Mouse (Mus musculus) liver, postnatal 0 days (tissue): ENCODE measurements around the gene Sphk2. TPM values are rescaled to one million over a fixed set of nuclear protein-coding genes. Genes with fewer than 3 reads are reported as not detected.
A peak's percentile ranks its signal among the peaks of the same experiment; 100 is the strongest.

Experiments used
- ATAC-seq: fragments of 200-750 bp; cut with Nextera tagmentation; 2 replicates; pipeline ENCODE4 v1.8.0; 2017; ENCODE audit warnings: mild to moderate bottlenecking, moderate library complexity
- DNase-seq: peaks from one replicate; pipeline ENCODE4 v3.0.0-alpha.2; 2016
- H3K27ac ChIP-seq: fragments of 300-500 bp; sonication (generic); 2 replicates; pipeline ENCODE4 v1.5.1; 2014; ENCODE audit warnings: antibody characterized with exemption, moderate library complexity, mild to moderate bottlenecking, low read depth
- H3K27me3 ChIP-seq: fragments of 300-500 bp; sonication (generic); 2 replicates; pipeline ENCODE4 v1.6.1; 2014; ENCODE audit warnings: low read length, control low read depth, mixed read lengths; ENCODE audit not compliant: insufficient read depth
- H3K36me3 ChIP-seq: fragments of 300-500 bp; sonication (generic); replicated peaks from 2 replicates; pipeline ENCODE4 v1.6.1; 2014; ENCODE audit warnings: mild to moderate bottlenecking, control low read depth, low read length, moderate library complexity, mixed read lengths; ENCODE audit not compliant: insufficient read depth
- H3K4me1 ChIP-seq: fragments of 300-500 bp; sonication (generic); 2 replicates; pipeline ENCODE4 v1.6.1; 2014; ENCODE audit warnings: antibody characterized with exemption, mild to moderate bottlenecking, control low read depth; ENCODE audit not compliant: insufficient read depth
- H3K4me2 ChIP-seq: fragments of 300-500 bp; sonication (generic); 2 replicates; pipeline ENCODE4 v1.6.1; 2014; ENCODE audit warnings: low read depth, mild to moderate bottlenecking, low read length, moderate library complexity, mixed read lengths
- H3K4me3 ChIP-seq: fragments of 300-500 bp; sonication (generic); 2 replicates; pipeline ENCODE4 v1.5.1; 2014; ENCODE audit warnings: low read depth, low read length
- H3K9ac ChIP-seq: fragments of 300-500 bp; sonication (generic); replicated peaks from 2 replicates; pipeline ENCODE4 v1.6.1; 2014; ENCODE audit warnings: mild to moderate bottlenecking, moderate library complexity
- H3K9me3 ChIP-seq: fragments of 300-500 bp; sonication (generic); 2 replicates; pipeline ENCODE4 v1.6.1; 2016; ENCODE audit warnings: mild to moderate bottlenecking, control low read depth, low read length, mixed read lengths
- CTCF ChIP-seq: sonication (generic); IDR thresholded peaks from 2 replicates; pipeline ENCODE4 v1.5.1; 2016; ENCODE audit warnings: antibody characterized with exemption, low read depth
- EP300 ChIP-seq: IDR thresholded peaks from 2 replicates; pipeline ENCODE4 v1.6.1; 2016; ENCODE audit warnings: antibody characterized with exemption, low read depth, mild to moderate bottlenecking
- WGBS: fragments of 180-500 bp; shearing (Covaris S2); extraction: QIAGEN DNeasy Blood & Tissue Kit; methylation state at CpG from one replicate; pipeline ENCODE4 v1.1.7; 2014; ENCODE audit not compliant: insufficient replicate concordance; 5-methylcytosine and 5-hydroxymethylcytosine counted together
- polyA plus RNA-seq: library from polyadenylated mRNA; unstranded; fragments of >200 nt; fragmentation: Nextera tagmentation; extraction: Ambion mirVana; gene quantifications from 2 replicates; pipeline ENCODE4 v1.2.1, GENCODE M21; 2015

Sphk2 gene
- polyA plus RNA-seq, 1 experiment from 2014 or later, result 15.5 TPM

DNA sequence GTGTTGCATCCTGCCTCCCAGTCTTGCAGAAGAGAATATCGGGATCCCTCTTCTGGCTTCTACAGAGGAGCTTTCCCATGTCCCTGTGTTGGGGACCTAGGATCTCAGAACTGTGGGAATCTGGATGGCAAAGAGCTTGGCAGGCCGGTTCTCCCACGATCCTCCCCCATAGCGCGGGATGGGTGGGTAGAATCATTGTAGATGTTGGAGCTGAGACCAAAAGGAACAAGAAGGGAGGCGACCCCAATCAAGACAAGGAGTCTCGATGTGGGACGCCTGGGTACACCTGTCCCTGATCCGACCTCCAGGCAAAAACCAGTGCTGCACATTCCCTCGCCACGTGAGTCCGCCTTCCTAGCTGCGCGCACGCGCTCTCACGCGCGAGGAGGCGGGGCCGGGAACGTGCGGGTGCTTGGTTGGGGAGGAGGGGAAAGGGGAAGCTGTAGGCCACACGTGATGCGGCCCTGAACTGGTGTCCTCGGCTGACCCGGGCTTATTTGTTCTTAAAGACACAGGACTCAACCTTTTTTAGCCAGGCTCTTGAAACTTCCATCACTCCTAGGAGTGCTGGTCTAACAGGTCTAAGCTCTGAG lies 10.3 kb downstream of the Sphk2 start:
- no peaks in the 10 kb centered on the region for H3K9me3 ChIP-seq
- peak overlapping the region; percentile 99 for H3K4me2 ChIP-seq
- 0% methylated on average over 27 of the region's 27 CpGs for WGBS
- peak overlapping the region; percentile 77 for H3K9ac ChIP-seq
- H3K27ac ChIP-seq, result peak overlapping the region; percentile 85
- no peaks in the 10 kb centered on the region for H3K27me3 ChIP-seq
- peaks cover 52% of the 10 kb centered on the region for H3K4me1 ChIP-seq
- peak overlapping the region; percentile 66 for H3K4me3 ChIP-seq
- ATAC-seq (peak; percentile 48), DNase-seq (peak; percentile 93)
- TF ChIP-seq EP300, result peak; percentile 59; the same call in 1 of the 2 replicates
- TF ChIP-seq CTCF, result no peak
- peaks cover 25% of the 10 kb centered on the region for H3K36me3 ChIP-seq

DNA sequence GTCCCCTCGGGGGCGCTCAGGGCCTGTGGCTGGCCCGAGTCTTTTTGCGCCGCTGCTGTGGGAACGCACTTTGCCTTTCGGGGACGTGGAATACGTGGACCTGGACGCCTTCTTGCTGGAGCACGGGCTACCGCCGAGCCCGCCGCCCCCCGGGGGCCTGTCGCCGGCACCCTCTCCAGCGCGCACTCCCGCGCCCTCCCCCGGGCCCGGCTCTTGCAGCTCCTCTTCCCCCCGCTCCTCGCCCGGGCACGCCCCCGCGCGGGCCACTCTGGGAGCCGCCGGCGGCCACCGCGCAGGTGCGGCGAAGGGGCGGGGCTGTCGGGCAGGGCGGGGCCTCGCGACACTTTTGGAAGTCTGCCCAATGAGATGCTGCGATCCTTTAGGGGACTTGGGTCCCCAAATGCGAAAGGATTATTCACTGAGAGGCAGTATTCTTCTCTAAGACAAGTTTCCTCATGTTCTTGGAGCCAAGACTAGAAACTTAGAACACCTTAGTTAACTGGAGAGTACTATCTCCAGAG lies 11.0 kb downstream of the Sphk2 start:
- no peak for TF ChIP-seq EP300
- 0 out of 2 replicates have a peak, but pooled peaks have one; percentile 16 for TF ChIP-seq CTCF
- Histone ChIP-seq H3K36me3 (peaks cover 19% of the 10 kb centered on the region), H3K4me3 (peak overlapping the region; percentile 66), H3K4me2 (peak overlapping the region; percentile 99), H3K9ac (peak overlapping the region; percentile 77), H3K27ac (peak overlapping the region; percentile 85), H3K9me3 (no peaks in the 10 kb centered on the region), H3K27me3 (no peaks in the 10 kb centered on the region), H3K4me1 (peaks cover 50% of the 10 kb centered on the region)
- WGBS, result 1% methylated on average over 40 of the region's 45 CpGs
- DNase-seq (peak; percentile 90), ATAC-seq (peak; percentile 20)

DNA sequence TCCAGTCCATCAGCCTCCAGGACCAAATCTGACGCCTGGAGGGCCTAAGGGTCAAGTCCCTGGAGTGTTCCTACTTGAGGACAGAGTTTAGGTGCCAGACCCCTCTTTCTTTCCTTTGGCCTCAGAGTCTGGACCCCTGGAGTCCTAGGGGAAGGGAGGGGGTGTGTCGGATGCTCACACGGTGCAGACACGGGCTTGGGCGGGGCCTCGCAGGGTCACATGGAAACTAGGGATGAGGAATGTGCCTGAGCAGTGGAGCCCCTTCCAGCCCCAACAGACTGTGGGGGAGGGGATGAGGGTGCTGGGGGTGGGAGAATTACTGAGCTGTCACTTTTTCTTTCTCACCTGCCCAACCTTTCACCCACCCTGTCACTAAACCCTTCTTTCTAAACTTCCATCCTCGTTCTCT lies 11.9 kb downstream of the Sphk2 start:
- Histone ChIP-seq H3K27ac (peak overlapping the region; percentile 77), H3K36me3 (peaks cover 10% of the 10 kb centered on the region), H3K4me2 (peak overlapping the region; percentile 99), H3K4me1 (peaks cover 50% of the 10 kb centered on the region), H3K9ac (peak overlapping the region; percentile 77), H3K27me3 (peaks cover 4% of the 10 kb centered on the region; the same call in 1 of the 2 replicates), H3K9me3 (no peaks in the 10 kb centered on the region), H3K4me3 (peak overlapping the region; percentile 66)
- TF ChIP-seq CTCF, result no peak
- no peak for TF ChIP-seq EP300
- DNase-seq (peak; percentile 57), ATAC-seq (no peak)
- 2% methylated on average over 7 of the region's 7 CpGs for WGBS

DNA sequence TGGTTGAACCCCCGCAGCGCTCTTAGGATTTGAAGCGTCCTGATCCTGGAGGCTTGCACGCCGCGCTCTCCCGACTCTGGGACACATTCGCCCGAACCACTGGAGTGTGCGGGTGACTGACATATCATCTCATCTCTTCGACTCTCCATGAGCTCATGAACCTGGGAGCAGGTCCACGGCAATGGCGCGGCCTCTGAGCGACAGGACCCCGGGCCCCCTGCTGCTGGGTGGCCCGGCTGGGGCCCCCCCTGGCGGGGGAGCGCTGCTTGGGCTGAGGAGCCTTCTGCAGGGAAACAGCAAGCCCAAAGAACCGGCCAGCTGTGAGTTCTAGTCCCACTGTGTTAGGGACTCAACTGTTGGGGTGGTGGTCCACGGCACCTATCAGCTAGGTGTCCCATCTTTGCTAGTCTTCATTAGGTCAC lies 12.3 kb downstream of the Sphk2 start:
- no peak for ATAC-seq
- no peak for DNase-seq
- peaks cover 53% of the 10 kb centered on the region for H3K4me1 ChIP-seq
- peaks cover 5% of the 10 kb centered on the region; the same call in 1 of the 2 replicates for H3K36me3 ChIP-seq
- peak overlapping the region; percentile 66 for H3K4me3 ChIP-seq
- peak overlapping the region; percentile 41 for H3K9ac ChIP-seq
- H3K9me3 ChIP-seq, result no peaks in the 10 kb centered on the region
- WGBS, result under 1% methylated on average over 21 of the region's 21 CpGs
- TF ChIP-seq CTCF (peak; percentile 5; the same call in 1 of the 2 replicates), EP300 (no peak)
- peak overlapping the region; percentile 77 for H3K27ac ChIP-seq
- H3K4me2 ChIP-seq, result peak overlapping the region; percentile 99
- H3K27me3 ChIP-seq, result peaks cover 8% of the 10 kb centered on the region

DNA sequence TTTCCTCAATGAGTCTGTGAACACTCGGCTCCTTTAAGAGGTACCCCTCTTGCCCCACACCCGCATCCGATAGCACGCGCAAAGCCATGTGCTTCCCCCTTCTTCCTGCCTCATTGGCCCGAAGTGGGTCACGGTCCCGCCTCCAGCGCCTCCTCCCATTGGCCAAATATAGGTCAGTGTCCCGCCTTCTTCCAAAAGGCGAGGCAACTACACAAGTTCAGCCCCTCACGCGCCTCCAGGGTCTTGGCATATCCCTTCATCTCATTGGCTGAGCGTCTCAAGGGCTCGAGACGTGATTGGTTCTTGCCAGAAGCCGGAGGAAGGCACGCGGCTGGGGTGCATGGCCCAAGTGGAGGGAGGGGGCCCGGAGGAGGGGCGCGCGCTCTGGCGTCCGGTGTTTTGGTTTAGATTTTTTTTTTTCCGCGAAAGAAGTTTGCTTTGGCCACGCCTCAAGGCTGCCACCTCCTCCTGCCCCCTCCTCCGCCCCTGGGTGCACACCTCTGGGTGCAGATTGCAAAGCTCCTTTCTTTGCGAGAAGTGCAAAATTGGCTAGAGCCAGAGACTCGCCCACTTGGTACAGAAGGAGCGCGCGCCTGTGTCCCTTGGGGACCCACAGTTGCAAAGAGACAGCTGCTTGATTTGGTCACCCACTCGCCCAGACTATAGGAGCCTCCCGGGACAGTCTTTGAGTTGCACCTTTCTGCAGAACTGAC lies 12.9 kb downstream of the Sphk2 start, which contains the start of gene Dbp:
Dbp (plus strand) TSS at position 359 of the 713 bp plus-strand sequence.
- peaks cover 14% of the 10 kb centered on the region for H3K27me3 ChIP-seq

DNA sequence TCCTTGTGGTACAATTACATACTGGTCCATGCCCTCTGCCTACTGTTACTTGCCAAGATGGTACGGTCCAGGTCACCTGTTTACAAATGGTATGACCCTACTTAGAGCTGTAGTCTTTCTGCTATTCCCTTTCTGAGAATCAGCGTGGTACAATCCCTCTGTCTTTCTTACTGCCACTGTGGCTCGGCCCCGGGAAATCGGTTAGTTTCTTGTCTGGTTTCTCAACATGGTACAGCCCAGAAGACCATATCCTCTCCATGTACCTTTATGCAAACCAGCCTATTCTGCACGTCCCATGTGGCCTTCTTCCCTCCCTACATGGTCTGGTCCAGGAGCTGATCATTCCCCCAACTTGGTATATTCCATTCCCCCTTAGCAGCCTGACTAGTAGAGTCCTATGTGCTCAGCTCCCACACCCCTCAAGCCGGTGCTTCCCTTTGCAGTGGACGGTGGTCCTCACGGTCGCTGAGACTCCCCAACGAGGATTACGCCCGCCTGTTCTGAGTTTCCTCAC lies 13.7 kb downstream of the Sphk2 start:
- Histone ChIP-seq H3K9ac (0 out of 2 replicates have a peak overlapping the region, but pooled peaks have one; percentile 50), H3K9me3 (no peaks in the 10 kb centered on the region), H3K27me3 (peaks cover 22% of the 10 kb centered on the region), H3K36me3 (no peaks in the 10 kb centered on the region), H3K27ac (peak overlapping the region; percentile 77), H3K4me2 (peak overlapping the region; percentile 99), H3K4me3 (peak overlapping the region; percentile 32), H3K4me1 (peaks cover 60% of the 10 kb centered on the region)
- TF ChIP-seq EP300 (no peak), CTCF (no peak)
- peak; percentile 61 for DNase-seq
- peak; percentile 71 for ATAC-seq
- WGBS, result 1% methylated on average over 13 of the region's 13 CpGs

More for the DNA sequence above, 12.9 kb downstream of the Sphk2 start, which contains the start of gene Dbp:
- Histone ChIP-seq H3K9me3 (no peaks in the 10 kb centered on the region), H3K4me2 (peak within 1 kb of the TSS; percentile 99), H3K36me3 (0 out of 2 replicates have a peak, but pooled peaks cover 2% of the 10 kb centered on the region), H3K4me3 (peak within 1 kb of the TSS; percentile 66), H3K4me1 (peaks cover 59% of the 10 kb centered on the region), H3K9ac (peak within 1 kb of the TSS; percentile 50), H3K27ac (peak within 1 kb of the TSS; percentile 77)
- ATAC-seq, result peak; percentile 72
- under 1% methylated on average over 36 of the region's 36 CpGs for WGBS
- peak; percentile 94 for DNase-seq
- no peak for TF ChIP-seq EP300
